Mouse (Mus musculus) spleen, adult 2 months (tissue): Measurements from ENCODE around the gene Trmu.

ENCODE experiments used
- CTCF ChIP-seq: fragments of 200-500 bp; IDR thresholded peaks from 2 replicates; pipeline ENCODE4 v1.5.1; 2011; ENCODE audit warnings: mild to moderate bottlenecking, inconsistent platforms; ENCODE audit not compliant: insufficient read depth, insufficient read length, insufficient replicate concordance; ENCODE audit errors: extremely low read depth
- POLR2A ChIP-seq: fragments of 200-500 bp; IDR thresholded peaks from 2 replicates; pipeline ENCODE4 v1.6.1; 2011; ENCODE audit warnings: low read depth, low read length, inconsistent platforms

GRCm38 (mm10) chr15:85889235-85889634, 10.1 kb downstream of the Trmu start:
- no peak for TF ChIP-seq POLR2A
- TF ChIP-seq CTCF, result no peak
